In the genomic region with DNA sequence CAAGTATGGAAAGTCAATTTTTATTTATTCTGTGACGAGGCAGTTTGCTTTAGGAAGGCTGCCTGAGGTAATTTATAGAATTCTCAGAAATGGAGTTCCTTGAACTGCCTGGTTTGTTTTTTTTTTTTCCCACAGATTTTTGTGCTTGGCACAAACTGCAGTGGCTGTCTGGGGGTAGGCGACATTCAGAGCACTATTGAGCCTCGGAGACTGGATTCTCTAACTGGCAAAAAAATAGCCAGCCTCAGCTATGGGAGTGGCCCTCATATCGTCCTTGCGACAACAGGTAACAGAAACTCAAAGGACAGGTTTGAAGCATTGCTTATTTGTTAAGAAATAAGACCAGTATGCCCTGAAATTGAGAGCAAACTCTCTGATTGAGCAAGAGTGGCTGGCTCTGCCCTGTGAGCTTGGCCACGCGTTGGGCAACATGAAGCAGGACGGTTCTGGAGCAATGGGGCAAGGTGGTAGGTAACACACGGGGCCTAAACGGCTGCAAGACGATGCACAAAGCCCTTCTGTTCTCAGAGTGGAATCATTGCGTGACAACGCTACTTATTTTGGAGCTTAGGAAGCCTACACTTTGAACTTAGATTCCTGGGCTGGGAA, we compare ENCODE assay signal across 20 mouse cellular contexts. TPM values are rescaled to one million over a fixed set of nuclear protein-coding genes. Genes with fewer than 3 reads are reported as not detected.
A peak's percentile ranks its signal among the peaks of the same experiment; 100 is the strongest.
DNase-seq lines count a peak whose midpoint lies in the region; ATAC-seq and TF ChIP-seq lines count a peak whose summit lies in the region.
"Had no signal": no experiment of that assay in that cellular context is flagged by ENCODE, and none has a peak within 500 bp of the region (broad histone marks: within the 10 kb centered on the region; RNA-seq: fewer than 3 reads in every experiment).

No protein-coding gene starts in this region.

- intact Hi-C loops in heart, postnatal 25 days (cut with DNase I): no loop called here

- no peaks in the 10 kb centered on the region for H3K27me3 ChIP-seq in heart, embryonic 13.5 days (replicated peaks)
- H3K27me3 ChIP-seq in G1E (ENCODE audit: insufficient read depth, low read length): no peaks in the 10 kb centered on the region
- H3K27me3 ChIP-seq: intestine, embryonic 15.5 days; liver, embryonic 15.5 days; midbrain, embryonic 15.5 days; stomach, embryonic 15.5 days had no signal

- H3K4me1 ChIP-seq in heart, embryonic 13.5 days: no peaks in the 10 kb centered on the region
- peaks cover 38% of the 10 kb centered on the region for H3K4me1 ChIP-seq in G1E (ENCODE audit: insufficient read depth, low read depth, low read length)
- H3K4me1 ChIP-seq: intestine, embryonic 15.5 days; liver, embryonic 15.5 days; midbrain, embryonic 15.5 days; stomach, embryonic 15.5 days had no signal

- H3K4me2 ChIP-seq in heart, embryonic 13.5 days: no peak overlapping the region
- H3K4me2 ChIP-seq: hindbrain, embryonic 14.5 days; intestine, embryonic 15.5 days; liver, embryonic 15.5 days; midbrain, embryonic 15.5 days; stomach, embryonic 15.5 days had no signal

- no peak overlapping the region for H3K9ac ChIP-seq in heart, embryonic 13.5 days
- H3K9ac ChIP-seq: forebrain, postnatal 0 days; hindbrain, embryonic 14.5 days; intestine, embryonic 15.5 days; liver, embryonic 15.5 days; midbrain, embryonic 15.5 days; stomach, embryonic 15.5 days had no signal

- no peak for TF ChIP-seq CTCF in G1E (IDR thresholded peaks at IDR 0.05; ENCODE audit: low read depth, low read length)

- WGBS in heart, embryonic 13.5 days: 81% methylated on average over 13 of the region's 13 CpGs

- H3K4me3 ChIP-seq in heart, embryonic 13.5 days: no peak overlapping the region
- H3K4me3 ChIP-seq in G1E (ENCODE audit: low read depth, low read length): peak overlapping the region; percentile 31; the same call in 1 of the 2 replicates
- H3K4me3 ChIP-seq: erythroblast, embryonic 14.5 days; heart, adult 2 months; intestine, embryonic 15.5 days; liver, embryonic 15.5 days; midbrain, embryonic 15.5 days; stomach, embryonic 15.5 days had no signal

- DNase-seq in heart, postnatal 25 days (ENCODE audit: low spot score): no peak
- DNase-seq in 416B (ENCODE audit: low read depth) (peak; percentile 62), G1E (ENCODE audit: low spot score) (no peak)
- DNase-seq in c-Kit-positive CD71-positive TER-119-positive erythroid progenitor cells, embryonic 14.5 days (ENCODE audit: low spot score): no peak
- DNase-seq in spleen, postnatal 36 days (ENCODE audit: low spot score in 2 of 2): no peak
- DNase-seq: cerebellum, adult 18-20 months; cerebellum, postnatal 36 days; forebrain, postnatal 0 days; heart, adult 2 months; heart, postnatal 10 days; kidney, postnatal 4 days had no signal

- H3K36me3 ChIP-seq in heart, embryonic 13.5 days: peaks cover 94% of the 10 kb centered on the region
- peaks cover 67% of the 10 kb centered on the region for H3K36me3 ChIP-seq in G1E (replicated peaks)

- H3K27ac ChIP-seq in heart, embryonic 13.5 days (replicated peaks): peak overlapping the region; percentile 13; the same call in 1 of the 2 replicates
- H3K27ac ChIP-seq: heart, adult 2 months; hindbrain, embryonic 14.5 days; intestine, embryonic 15.5 days; liver, embryonic 15.5 days; midbrain, embryonic 15.5 days; stomach, embryonic 15.5 days had no signal

- no peak for ATAC-seq in heart, embryonic 13.5 days (ENCODE audit: extremely low read depth, insufficient number of reproducible peaks, low FRiP score, low TSS enrichment)
- no peak for ATAC-seq in G1E (ENCODE audit: extremely low read depth, insufficient number of reproducible peaks, low FRiP score, poor library complexity, severe bottlenecking)
- ATAC-seq in megakaryocyte, adult 5-6 weeks (ENCODE audit: poor library complexity, severe bottlenecking): peak; percentile 94
- ATAC-seq: CD4-positive, CD25-positive, alpha-beta regulatory T cell, adult 4 months; intestine, embryonic 15.5 days; midbrain, embryonic 15.5 days had no signal

- no peaks in the 10 kb centered on the region for H3K9me3 ChIP-seq in heart, embryonic 13.5 days
- H3K9me3 ChIP-seq in G1E (replicated peaks): no peaks in the 10 kb centered on the region
- H3K9me3 ChIP-seq: intestine, embryonic 15.5 days; liver, embryonic 15.5 days; midbrain, embryonic 15.5 days; stomach, embryonic 15.5 days had no signal

RNA-seq across cellular contexts. Expression of a gene that starts 39.5 kb away (rescaled TPM):
- polyA plus RNA-seq in heart, embryonic 13.5 days (2015; fragmentation: Nextera tagmentation; extraction: Ambion mirVana): 61.2 and 61.9 TPM in 2 replicates
- 10 to 100 TPM; 20.4 to 22.9 TPM for total RNA-seq in heart, postnatal 25 days (2021)
- 29.1 and 34.8 TPM in 2 replicates for total RNA-seq in G1E (2014; fragmentation: Nextera tagmentation)
- 47.2 and 49.9 TPM in 2 replicates for total RNA-seq in G1E (2017)
- 21.9 and 24.4 TPM in 2 replicates for polyA plus RNA-seq in G1E (2012)
- total RNA-seq in megakaryocyte, adult 5-6 weeks (2015): 68.3 and 69.2 TPM in 2 replicates
- total RNA-seq in megakaryocyte, adult 5-6 weeks (2017): 35.9 and 37.7 TPM in 2 replicates
